Mouse (Mus musculus): ENCODE measurements around the gene Tpx2. TPM values are rescaled to one million over a fixed set of nuclear protein-coding genes. Genes with fewer than 3 reads are reported as not detected.

Tpx2 gene
- polyA plus RNA-seq, 2 experiments: 51.3 to 71.8 TPM

DNA sequence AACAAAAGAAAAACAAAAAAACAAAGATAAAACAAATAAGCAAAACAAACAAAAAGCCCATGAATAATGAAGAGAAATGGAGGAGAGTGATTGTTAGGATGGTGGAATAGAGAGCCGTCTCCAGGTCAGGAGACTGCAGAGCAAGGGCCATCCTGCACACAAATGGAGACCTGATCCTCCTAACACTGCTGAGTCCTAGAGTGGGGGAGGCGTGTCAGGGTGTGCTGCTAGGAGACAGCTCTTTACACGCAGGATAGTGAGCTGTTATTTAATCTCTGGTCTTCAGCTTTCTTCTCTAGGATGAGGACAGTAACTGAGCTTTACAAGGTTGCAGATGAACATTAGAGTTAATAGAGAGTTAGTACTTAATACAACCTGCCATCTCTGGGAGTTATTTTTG lies 14.9 kb downstream of the Tpx2 start:
- no peak for TF ChIP-seq POLR2A (IDR thresholded peaks at IDR 0.05; ENCODE audit: borderline replicate concordance, extremely low read depth, insufficient read depth, insufficient read length)
- Histone ChIP-seq H3K36me3 (ENCODE audit: control insufficient read depth, insufficient read depth, low read length) (peaks cover 53% of the 10 kb centered on the region), H3K4me1 (ENCODE audit: control insufficient read depth, insufficient read depth, low read length) (no peaks in the 10 kb centered on the region), H3K4me3 (replicated peaks; ENCODE audit: low read length) (no peak overlapping the region), H3K9ac (ENCODE audit: low read depth, low read length, severe bottlenecking) (no peak overlapping the region), H3K27me3 (ENCODE audit: control insufficient read depth, insufficient read depth, low read length) (no peaks in the 10 kb centered on the region), H3K4me2 (replicated peaks; ENCODE audit: low read depth, low read length, severe bottlenecking) (no peak overlapping the region), H3K27ac (replicated peaks; ENCODE audit: low read depth, low read length) (no peak overlapping the region), H3K9me3 (ENCODE audit: control insufficient read depth, low read length) (no peaks in the 10 kb centered on the region)
- ATAC-seq (ENCODE audit: low FRiP score, low read depth): no peak
- WGBS: 95% methylated on average over 3 of the region's 3 CpGs
- no peak for DNase-seq (ENCODE audit: low spot score)

GRCm38 (mm10) chr2:152863346-152863745 lies 15.6 kb downstream of the Tpx2 start:
- DNase-seq (ENCODE audit: low spot score): no peak
- no peaks in the 10 kb centered on the region for H3K9me3 ChIP-seq (ENCODE audit: control insufficient read depth, low read length)
- no peak overlapping the region for H3K4me3 ChIP-seq (replicated peaks; ENCODE audit: low read length)
- ATAC-seq (ENCODE audit: low FRiP score, low read depth): no peak
- no peaks in the 10 kb centered on the region for H3K27me3 ChIP-seq (ENCODE audit: control insufficient read depth, insufficient read depth, low read length)
- TF ChIP-seq POLR2A (IDR thresholded peaks at IDR 0.05; ENCODE audit: borderline replicate concordance, extremely low read depth, insufficient read depth, insufficient read length): no peak
- WGBS: 94% methylated on average over 6 of the region's 6 CpGs
- H3K36me3 ChIP-seq (ENCODE audit: control insufficient read depth, insufficient read depth, low read length): peaks cover 53% of the 10 kb centered on the region
- no peak overlapping the region for H3K9ac ChIP-seq (ENCODE audit: low read depth, low read length, severe bottlenecking)
- H3K4me2 ChIP-seq (replicated peaks; ENCODE audit: low read depth, low read length, severe bottlenecking): no peak overlapping the region
- no peaks in the 10 kb centered on the region for H3K4me1 ChIP-seq (ENCODE audit: control insufficient read depth, insufficient read depth, low read length)
- H3K27ac ChIP-seq (replicated peaks; ENCODE audit: low read depth, low read length): no peak overlapping the region

GRCm38 (mm10) chr2:152878239-152878638 lies 30.5 kb downstream of the Tpx2 start:
- ATAC-seq (ENCODE audit: low FRiP score, low read depth) (no peak), DNase-seq (ENCODE audit: low spot score) (no peak)
- Histone ChIP-seq H3K9me3 (ENCODE audit: control insufficient read depth, low read length) (no peaks in the 10 kb centered on the region), H3K36me3 (ENCODE audit: control insufficient read depth, insufficient read depth, low read length) (peaks cover 82% of the 10 kb centered on the region), H3K27me3 (ENCODE audit: control insufficient read depth, insufficient read depth, low read length) (no peaks in the 10 kb centered on the region), H3K4me3 (replicated peaks; ENCODE audit: low read length) (no peak overlapping the region), H3K4me1 (ENCODE audit: control insufficient read depth, insufficient read depth, low read length) (no peaks in the 10 kb centered on the region), H3K27ac (replicated peaks; ENCODE audit: low read depth, low read length) (no peak overlapping the region), H3K4me2 (replicated peaks; ENCODE audit: low read depth, low read length, severe bottlenecking) (no peak overlapping the region), H3K9ac (ENCODE audit: low read depth, low read length, severe bottlenecking) (no peak overlapping the region)
- no peak for TF ChIP-seq POLR2A (IDR thresholded peaks at IDR 0.05; ENCODE audit: borderline replicate concordance, extremely low read depth, insufficient read depth, insufficient read length)
- WGBS: 84% methylated on average over 3 of the region's 3 CpGs

DNA sequence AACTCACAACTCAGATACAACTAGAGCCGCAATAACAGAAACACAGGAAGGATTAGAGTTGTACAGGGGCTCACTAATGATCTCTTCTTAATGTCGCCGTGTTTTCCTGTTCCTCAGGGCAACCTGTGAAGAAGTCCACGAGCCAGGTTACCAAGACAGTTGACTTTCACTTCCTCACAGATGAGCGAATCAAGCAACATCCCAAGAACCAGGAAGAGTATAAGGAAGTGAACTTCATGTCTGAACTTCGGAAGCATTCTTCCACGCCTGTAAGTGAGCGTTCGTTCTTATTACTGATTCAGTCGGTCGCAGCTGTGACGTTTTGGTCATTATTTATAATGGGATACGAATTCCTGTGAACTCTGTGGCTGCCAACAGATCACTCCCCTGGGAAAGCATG lies 33.1 kb downstream of the Tpx2 start:
- Histone ChIP-seq H3K27ac (replicated peaks; ENCODE audit: low read depth, low read length) (no peak overlapping the region), H3K36me3 (ENCODE audit: control insufficient read depth, insufficient read depth, low read length) (peaks cover 86% of the 10 kb centered on the region), H3K27me3 (ENCODE audit: control insufficient read depth, insufficient read depth, low read length) (no peaks in the 10 kb centered on the region), H3K4me3 (replicated peaks; ENCODE audit: low read length) (no peak overlapping the region), H3K9me3 (ENCODE audit: control insufficient read depth, low read length) (no peaks in the 10 kb centered on the region), H3K4me1 (ENCODE audit: control insufficient read depth, insufficient read depth, low read length) (no peaks in the 10 kb centered on the region), H3K4me2 (replicated peaks; ENCODE audit: low read depth, low read length, severe bottlenecking) (no peak overlapping the region), H3K9ac (ENCODE audit: low read depth, low read length, severe bottlenecking) (no peak overlapping the region)
- DNase-seq (ENCODE audit: low spot score) (no peak), ATAC-seq (ENCODE audit: low FRiP score, low read depth) (no peak)
- 88% methylated on average over 13 of the region's 13 CpGs for WGBS
- TF ChIP-seq POLR2A (IDR thresholded peaks at IDR 0.05; ENCODE audit: borderline replicate concordance, extremely low read depth, insufficient read depth, insufficient read length): no peak

- Histone ChIP-seq H3K27ac (replicated peaks; ENCODE audit: low read depth, low read length) (no peak overlapping the region), H3K4me2 (replicated peaks; ENCODE audit: low read depth, low read length, severe bottlenecking) (no peak overlapping the region), H3K9ac (ENCODE audit: low read depth, low read length, severe bottlenecking) (no peak overlapping the region), H3K36me3 (ENCODE audit: control insufficient read depth, insufficient read depth, low read length) (peaks cover 92% of the 10 kb centered on the region), H3K4me3 (replicated peaks; ENCODE audit: low read length) (no peak overlapping the region), H3K4me1 (ENCODE audit: control insufficient read depth, insufficient read depth, low read length) (no peaks in the 10 kb centered on the region), H3K27me3 (ENCODE audit: control insufficient read depth, insufficient read depth, low read length) (no peaks in the 10 kb centered on the region), H3K9me3 (ENCODE audit: control insufficient read depth, low read length) (no peaks in the 10 kb centered on the region)
- DNase-seq (ENCODE audit: low spot score) (no peak), ATAC-seq (ENCODE audit: low FRiP score, low read depth) (no peak)
- TF ChIP-seq POLR2A (IDR thresholded peaks at IDR 0.05; ENCODE audit: borderline replicate concordance, extremely low read depth, insufficient read depth, insufficient read length): no peak
- WGBS: 93% methylated on average over 6 of the region's 6 CpGs
These were observed 36.4 kb downstream of the Tpx2 start for GRCm38 (mm10) chr2:152884101-152884645.

DNA sequence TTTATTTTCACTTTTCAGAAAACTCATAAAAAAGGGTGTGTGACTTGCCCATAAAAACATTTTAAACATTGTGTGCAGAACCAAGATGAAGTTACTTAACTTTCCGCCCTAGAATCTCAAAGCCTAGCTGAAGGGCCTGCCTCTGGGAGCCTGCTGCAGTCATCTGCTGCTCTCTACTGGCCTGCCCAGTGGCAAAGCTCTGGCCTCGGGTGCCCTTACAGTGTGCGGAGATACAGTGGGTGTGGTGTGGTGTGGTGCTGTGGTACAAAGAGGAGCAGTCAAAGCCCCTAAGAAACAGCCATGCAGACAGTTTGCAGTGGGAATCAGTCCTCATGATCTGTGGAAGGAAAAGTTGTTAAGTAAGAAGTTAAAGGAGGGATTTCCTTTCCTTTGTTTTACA lies 39.5 kb downstream of the Tpx2 start:
- Histone ChIP-seq H3K4me1 (ENCODE audit: control insufficient read depth, insufficient read depth, low read length) (no peaks in the 10 kb centered on the region), H3K9ac (ENCODE audit: low read depth, low read length, severe bottlenecking) (no peak overlapping the region), H3K36me3 (ENCODE audit: control insufficient read depth, insufficient read depth, low read length) (peaks cover 88% of the 10 kb centered on the region), H3K4me2 (replicated peaks; ENCODE audit: low read depth, low read length, severe bottlenecking) (no peak overlapping the region), H3K27me3 (ENCODE audit: control insufficient read depth, insufficient read depth, low read length) (no peaks in the 10 kb centered on the region), H3K4me3 (replicated peaks; ENCODE audit: low read length) (no peak overlapping the region), H3K9me3 (ENCODE audit: control insufficient read depth, low read length) (no peaks in the 10 kb centered on the region), H3K27ac (replicated peaks; ENCODE audit: low read depth, low read length) (no peak overlapping the region)
- TF ChIP-seq POLR2A (IDR thresholded peaks at IDR 0.05; ENCODE audit: borderline replicate concordance, extremely low read depth, insufficient read depth, insufficient read length): no peak
- WGBS: 81% methylated on average over 3 of the region's 3 CpGs
- ATAC-seq (ENCODE audit: low FRiP score, low read depth) (no peak), DNase-seq (ENCODE audit: low spot score) (no peak)
